Mouse (Mus musculus): ENCODE measurements around the gene Tceal5.
"Not testable (repeated sequence)": the region's sequence is repeated elsewhere in the genome, so short reads cannot be mapped to it uniquely, and the experiment has no call there.

Tceal5 gene

GRCm38 (mm10) chrX:136203664-136204066 is at the start of gene Tceal5:
Tceal5 (minus strand) TSS chrX:136203876.
- no peak for DNase-seq

- DNase-seq: no peak
Measured at GRCm38 (mm10) chrX:136252023-136252729, 48.5 kb upstream of the Tceal5 start.

- DNase-seq: no peak
Measured at GRCm38 (mm10) chrX:136249671-136250070, 46.0 kb upstream of the Tceal5 start.

- no peak for DNase-seq
Measured at GRCm38 (mm10) chrX:136248811-136249210, 45.1 kb upstream of the Tceal5 start.

- DNase-seq: peak; percentile 11
Measured at GRCm38 (mm10) chrX:136245521-136246071, 41.9 kb upstream of the Tceal5 start.

GRCm38 (mm10) chrX:136244574-136245229 is 41.0 kb upstream of the Tceal5 start, which contains the start of gene Tceal9:
Tceal9 (plus strand) TSS chrX:136245079.
- peak; percentile 74 for DNase-seq

GRCm38 (mm10) chrX:136243181-136243580 is 39.5 kb upstream of the Tceal5 start:
- no peak for DNase-seq

GRCm38 (mm10) chrX:136238118-136238517 is 34.4 kb upstream of the Tceal5 start:
- DNase-seq: peak; percentile 42

GRCm38 (mm10) chrX:136227768-136228167 is 24.1 kb upstream of the Tceal5 start:
- no peak for DNase-seq

GRCm38 (mm10) chrX:136223714-136224113 is 20.0 kb upstream of the Tceal5 start:
- DNase-seq: no peak

GRCm38 (mm10) chrX:136216303-136216702 is 12.6 kb upstream of the Tceal5 start:
- DNase-seq: no peak

GRCm38 (mm10) chrX:136214729-136215677 is 11.3 kb upstream of the Tceal5 start, which contains the start of the genes Tceal7 and Bex1:
Tceal7 (plus strand) TSS chrX:136214779.
Bex1 (minus strand) TSS chrX:136215513.
- not testable (repeated sequence) for DNase-seq

- no peak for DNase-seq
Measured at GRCm38 (mm10) chrX:136213396-136213795, 9.7 kb upstream of the Tceal5 start.

- DNase-seq: no peak
Measured at GRCm38 (mm10) chrX:136204406-136204805, 730 bp upstream of the Tceal5 start.

- no peak for DNase-seq
Measured at GRCm38 (mm10) chrX:136203257-136203656, 419 bp downstream of the Tceal5 start.

GRCm38 (mm10) chrX:136196873-136197272 is 6.8 kb downstream of the Tceal5 start:
- DNase-seq: peak; percentile 33

GRCm38 (mm10) chrX:136195193-136195944 is 8.3 kb downstream of the Tceal5 start:
- DNase-seq: no peak

GRCm38 (mm10) chrX:136183107-136183506 is 20.6 kb downstream of the Tceal5 start:
- DNase-seq: no peak

GRCm38 (mm10) chrX:136180897-136181553 is 22.7 kb downstream of the Tceal5 start:
- DNase-seq: no peak

GRCm38 (mm10) chrX:136172786-136173185 is 30.9 kb downstream of the Tceal5 start:
- DNase-seq: no peak

- peak; percentile 82 for DNase-seq
Measured at GRCm38 (mm10) chrX:136172118-136172551, 31.5 kb downstream of the Tceal5 start, which contains the start of gene Tceal8. Tceal8 (minus strand) TSS chrX:136172342.
